Mouse (Mus musculus): Measurements from ENCODE around the gene Atxn1.

Atxn1 gene

DNA sequence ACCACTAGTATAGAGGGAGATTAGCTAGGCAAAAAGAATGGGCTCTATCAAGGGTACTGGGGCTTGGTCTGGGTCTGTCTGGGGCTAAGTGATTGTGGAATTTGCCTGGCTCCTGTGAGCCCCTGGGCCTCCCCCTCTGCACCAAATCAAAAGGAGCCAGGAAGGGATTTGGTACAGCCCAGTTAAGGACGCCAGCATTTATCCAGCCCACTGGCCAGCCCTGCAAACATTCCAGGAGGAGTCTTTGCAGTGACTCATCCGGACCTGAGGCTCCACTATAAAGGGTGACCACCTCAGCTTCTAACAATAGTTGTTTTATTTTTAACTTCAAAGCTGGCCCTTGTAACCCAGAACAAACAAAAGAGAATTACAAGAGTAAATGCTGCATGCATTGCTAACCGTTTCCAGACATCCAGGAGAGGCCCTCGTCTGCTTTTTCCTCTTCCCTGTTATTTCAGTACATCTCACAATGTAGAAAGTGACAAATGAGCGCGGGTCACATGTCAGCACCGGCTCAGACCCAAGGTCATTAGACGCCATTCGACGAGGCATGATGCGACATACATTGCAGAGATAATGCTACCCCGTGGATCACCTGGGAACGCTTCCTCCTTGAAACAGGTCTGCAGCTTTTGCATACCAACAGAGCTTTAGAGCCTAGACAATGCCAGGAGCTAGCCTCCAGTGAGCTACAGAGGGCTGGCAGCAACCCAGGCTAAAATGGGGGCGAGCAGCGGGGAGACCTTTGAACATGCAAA is 144.2 kb downstream of the Atxn1 start:
- no peak for DNase-seq

DNA sequence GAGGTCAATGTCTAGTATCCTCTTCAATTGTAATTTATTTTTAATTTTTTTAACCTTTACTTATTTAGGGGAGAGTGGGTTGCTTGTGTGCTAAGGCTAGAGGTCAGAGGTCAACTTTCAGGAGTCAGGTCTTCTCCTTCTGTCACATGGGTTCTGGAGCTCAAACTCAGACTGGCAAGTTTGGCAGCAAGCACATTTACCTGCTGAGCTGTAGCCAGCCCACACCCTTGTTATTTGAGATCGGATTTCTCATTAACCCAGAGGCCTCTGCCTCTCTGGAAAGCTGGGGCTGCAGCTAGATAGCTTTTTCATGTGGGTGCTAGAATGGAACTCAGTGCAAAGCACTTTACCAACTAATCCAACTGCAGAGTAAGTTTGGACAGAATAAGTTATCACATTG is 148.1 kb downstream of the Atxn1 start:
- DNase-seq, result no peak

DNA sequence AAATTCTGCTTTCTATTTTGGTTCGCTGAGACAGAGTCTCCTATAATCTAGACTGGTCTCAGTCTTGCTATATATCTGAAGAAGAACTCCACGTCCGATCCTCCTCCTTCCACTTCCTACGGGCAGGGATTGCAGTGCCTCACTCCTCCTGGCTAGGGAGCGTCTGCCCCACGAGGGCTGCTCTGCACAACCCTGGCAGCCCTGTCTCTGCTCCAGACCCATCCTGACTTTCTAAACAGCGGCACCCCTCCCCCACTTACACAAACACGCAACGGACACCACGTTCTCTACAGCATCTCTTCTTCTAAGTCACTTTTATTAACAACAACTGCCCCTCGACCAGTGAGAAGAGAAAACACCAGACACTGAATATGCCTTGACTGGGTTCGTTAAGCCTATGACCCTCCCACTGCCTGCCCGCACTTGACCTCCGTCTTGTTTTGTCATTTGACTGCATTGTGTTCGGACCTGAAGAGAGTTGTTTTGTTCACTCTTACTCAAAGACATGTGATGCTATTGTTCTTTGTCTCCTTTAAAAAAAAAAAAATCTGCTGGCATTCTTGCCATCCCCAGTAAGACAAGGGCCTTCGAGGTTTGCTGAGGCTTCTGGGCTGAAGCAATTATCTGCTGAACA is 154.9 kb downstream of the Atxn1 start:
- DNase-seq, result no peak

DNA sequence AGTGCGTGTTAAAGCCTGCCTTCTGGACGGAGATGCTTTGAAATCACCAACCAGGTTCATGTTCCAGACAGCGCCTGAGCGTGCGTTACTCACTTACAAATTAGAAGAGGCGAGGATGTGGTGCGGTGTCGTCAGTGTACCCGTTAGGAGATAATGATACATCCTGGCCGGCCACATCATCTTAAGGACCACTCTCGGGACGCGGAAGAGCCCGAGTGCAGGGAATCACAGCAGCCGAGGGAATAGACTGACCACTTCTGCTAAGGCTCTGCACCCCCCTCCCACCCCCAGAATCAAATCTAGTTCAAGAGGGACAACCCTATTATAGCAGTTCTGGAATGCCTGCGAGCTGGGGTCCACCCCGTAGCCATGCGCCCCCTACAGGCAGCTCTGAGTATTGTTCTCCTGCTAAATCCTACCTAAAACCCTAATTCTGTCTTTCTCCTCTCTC is 157.2 kb downstream of the Atxn1 start:
- peak; percentile 68 for DNase-seq

DNA sequence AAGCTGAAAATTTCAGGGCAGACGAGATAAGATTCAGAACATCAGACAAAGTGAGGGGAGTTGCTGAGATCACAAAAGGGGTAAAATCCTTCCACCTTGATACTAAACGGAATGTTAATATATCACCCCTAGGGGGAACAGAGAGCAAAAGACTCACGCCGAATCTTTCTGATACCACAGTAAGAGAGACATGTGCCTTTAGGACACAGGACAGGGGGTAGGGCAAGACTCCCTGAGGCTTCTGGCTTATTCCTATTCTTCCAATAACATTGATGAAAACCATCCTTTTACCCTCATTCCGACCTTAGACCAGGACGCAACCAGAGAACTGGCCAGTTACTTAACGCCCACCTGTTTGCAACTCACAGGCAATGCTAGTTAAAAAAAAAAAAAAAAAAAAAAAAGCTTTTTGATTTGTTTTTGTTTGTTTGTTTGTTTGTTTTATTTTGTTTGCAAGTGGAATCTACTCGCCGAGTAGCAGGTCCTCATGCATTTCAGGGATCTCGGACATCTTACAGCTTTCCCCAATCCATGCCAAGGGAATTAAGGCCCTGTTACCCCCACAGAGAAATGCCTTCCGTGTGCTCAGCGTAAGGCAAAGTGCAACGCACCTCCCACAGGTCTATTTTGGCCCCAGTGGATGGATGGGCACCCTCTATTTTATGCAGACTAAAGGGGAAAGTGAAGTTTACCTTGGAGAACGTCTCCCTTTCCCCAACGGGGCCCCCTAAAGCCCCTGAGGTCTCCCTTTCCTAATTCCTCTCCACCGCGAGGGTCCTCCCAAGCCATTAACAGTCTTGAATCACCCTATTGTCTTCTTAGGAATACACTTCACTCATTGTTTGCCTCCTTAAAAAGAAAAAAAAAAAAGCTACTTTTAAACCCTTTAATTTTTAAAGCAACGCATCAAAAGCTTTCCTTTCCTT is 157.9 kb downstream of the Atxn1 start:
- no peak for DNase-seq

DNA sequence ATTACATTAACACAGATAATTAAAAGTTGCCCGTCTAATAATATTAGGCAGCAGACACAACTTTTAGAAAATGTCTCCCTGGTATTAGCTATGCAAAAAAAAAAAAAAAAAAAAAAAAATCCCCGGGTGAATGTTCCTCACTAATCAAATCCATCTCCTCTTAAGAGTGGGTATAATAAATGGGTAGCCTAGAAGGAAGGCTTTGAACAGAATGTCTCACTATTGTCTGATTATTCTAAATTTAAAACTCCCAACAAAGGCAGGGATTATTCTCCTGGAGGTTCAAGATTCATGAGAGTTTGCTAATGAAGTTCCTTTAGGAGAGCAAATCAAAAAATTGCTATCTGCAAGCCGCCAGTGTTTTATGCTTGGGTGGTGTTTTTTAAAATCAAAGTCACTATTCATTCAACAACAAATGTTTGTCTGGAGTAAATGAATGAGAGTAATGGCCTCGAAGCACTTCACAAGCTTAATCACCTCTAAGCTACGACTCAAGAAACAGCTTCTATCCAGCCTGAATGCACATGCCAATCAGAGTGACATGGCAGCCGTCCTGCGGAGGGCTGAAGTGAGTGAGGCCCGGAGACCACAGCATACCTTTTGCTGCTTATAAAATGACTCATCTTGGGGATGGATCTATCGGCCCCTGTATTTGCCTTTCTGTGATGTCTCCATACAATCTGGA is 158.8 kb downstream of the Atxn1 start:
- no peak for DNase-seq

DNA sequence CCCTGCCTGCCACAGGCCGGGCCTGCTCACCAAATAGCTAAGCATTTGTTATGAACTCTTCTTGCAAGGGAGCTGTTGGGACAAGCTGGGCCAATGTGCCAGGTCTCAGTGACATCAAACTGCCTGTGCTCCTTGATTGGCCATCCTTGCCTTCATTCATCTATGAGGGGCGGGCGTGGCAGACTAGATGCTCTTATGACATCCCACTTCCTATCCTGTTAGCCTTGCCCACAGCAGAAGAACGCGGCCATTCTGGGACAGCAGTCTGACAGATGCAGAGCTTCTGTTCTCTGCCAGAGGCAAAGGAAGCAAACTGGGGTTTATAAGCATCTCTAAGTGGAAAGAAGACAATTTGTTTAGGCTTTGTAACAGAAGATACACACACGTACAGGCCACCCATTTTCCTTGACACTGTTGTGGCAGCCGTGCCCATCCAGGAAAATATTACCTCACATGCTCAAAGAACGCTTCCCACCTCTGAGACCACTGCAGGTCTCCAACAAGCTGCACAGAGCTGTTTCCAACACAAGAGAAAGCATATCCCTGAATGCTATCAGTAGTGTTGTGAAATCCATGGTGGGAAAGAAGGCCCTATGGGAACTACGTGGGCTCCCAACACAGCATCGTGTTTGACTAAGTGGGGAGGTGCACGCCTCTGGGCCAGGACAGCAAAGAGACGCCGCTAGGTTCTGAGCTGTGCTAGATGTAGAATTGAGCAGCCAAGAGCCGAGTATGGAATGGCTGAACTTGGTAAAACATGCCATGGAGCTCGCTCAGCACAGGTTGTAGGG is 162.0 kb downstream of the Atxn1 start:
- peak; percentile 29 for DNase-seq

DNA sequence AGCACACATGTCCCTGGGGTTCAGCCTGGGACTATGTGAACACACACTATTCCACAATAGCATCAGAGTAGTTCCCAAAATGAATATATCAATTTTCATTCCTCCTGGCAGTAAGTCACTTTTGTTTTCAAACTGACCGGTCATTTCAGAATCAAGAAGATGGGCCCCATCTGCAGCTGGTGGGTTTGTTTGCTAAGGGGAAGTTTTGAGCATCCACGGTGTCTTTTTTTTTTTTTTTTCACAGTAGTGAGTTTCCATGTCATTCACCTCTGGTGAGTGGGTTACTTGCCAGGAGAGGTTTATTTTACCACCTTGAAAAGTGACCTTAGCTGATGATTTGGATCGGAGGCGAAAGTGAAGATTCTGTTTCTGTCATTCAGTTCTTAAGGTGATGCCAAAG is 166.6 kb downstream of the Atxn1 start:
- DNase-seq, result no peak

DNA sequence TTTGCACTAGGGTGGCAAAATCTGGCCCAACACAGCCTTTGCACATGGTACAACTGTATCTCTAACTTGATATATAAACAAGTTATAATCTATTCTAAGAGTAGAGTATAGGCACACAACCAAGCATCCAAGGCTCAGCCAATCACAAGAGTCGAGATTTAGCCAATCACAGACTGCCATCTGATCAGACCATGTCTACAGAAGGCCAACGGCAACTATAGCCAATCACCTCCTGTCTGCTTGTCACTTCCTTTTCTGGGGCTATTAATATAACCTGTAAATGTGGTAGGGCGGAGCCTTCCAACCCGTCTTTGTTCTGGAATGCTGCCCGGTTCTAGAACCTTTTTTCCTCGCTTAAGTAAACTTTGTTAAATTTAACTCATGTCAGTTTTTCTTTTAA is 167.1 kb downstream of the Atxn1 start:
- no peak for DNase-seq

DNA sequence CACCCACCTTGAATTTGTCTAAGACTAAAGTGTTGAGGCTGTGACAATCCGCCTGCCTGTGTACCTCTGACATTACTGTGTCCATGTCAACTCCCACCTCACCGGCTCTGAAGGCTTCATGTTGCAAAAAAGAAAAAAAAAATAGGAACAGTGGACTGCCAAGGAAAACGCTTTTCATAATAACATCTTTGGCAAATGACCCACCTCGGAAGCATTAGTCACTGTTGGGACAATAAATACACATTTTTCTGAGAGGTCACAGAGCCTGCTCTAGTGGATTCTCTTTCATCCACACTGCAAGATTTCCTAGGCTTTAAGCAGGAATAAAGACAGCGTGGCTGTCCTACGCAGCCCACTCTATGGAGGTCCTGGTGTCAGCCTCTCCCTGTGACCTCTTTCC is 168.5 kb downstream of the Atxn1 start:
- no peak for DNase-seq

DNA sequence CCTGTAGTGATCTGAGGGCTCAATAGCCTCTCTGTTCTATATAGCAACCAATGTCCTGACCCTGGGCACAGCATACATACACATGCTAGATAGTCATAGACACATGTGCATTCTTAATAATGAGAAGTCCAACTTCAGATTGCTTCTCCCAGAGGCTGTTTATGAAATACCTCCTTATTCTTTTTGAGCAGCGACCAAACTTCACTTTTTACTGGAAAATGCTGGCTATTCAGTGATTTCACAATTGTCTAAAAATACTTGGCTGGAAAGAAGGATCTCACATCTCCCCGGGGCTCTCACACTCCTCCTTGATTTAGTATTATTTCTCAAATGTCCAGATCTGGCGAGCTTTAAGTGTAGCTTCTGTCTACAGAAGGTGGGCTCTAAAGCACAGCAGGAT is 171.0 kb downstream of the Atxn1 start:
- no peak for DNase-seq

DNA sequence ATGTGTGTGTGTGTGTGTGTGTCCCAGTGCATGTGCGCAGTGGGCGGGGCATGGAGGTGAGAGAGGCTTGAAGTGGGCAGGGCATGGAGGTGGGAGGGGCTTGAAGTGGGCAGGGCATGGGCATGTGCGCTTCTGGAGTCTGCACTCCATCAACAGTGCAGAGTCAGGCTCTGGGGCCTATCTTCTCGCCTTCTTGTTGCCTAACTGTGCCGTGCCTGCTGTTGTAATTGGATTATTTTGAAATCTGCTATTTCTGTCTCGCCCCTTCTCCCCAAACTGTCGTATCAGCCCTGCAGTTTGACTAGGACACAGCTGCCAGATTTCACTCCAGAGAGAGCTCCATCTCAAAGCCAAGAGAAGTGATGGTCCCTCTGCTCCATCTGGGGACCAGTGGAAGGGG is 178.4 kb downstream of the Atxn1 start:
- no peak for DNase-seq

DNA sequence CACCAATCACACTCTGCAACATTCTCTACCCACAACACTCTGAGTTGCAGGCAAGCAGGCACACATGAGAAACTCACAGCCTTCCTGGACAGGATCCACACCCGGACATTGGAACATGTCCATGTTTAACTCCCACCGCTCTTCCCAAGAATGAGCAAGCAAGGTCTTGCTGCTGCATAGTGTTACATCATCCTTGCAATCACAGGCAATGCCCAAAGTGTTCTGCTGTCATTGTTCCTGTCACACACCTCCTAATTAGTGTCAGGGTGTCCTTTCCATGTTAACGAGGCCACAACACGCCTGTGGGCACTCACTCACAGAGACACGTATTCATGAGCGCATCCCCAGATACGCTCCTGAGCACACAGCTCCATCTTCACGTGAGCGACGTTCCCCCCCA is 181.1 kb downstream of the Atxn1 start:
- DNase-seq, result peak; percentile 22

DNA sequence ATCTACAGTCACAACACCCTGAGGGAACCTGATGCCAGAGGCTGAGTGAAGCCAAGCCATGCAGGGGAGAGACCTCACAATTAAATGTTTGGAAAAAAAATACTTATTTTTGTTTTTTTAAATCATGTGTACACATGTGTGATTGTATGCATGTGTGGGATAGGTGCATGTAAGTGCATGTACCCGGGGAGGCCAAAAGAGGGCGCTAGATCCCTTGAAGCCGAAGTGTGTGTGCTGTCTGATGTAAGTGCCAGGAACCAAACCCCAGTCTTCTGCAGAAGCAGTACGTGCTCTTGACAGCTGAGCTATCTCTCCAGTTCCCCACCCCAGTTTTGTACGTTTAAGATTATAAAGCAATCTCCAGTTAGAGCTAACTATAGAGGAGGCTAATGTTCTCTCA is 186.1 kb downstream of the Atxn1 start:
- DNase-seq, result no peak

DNA sequence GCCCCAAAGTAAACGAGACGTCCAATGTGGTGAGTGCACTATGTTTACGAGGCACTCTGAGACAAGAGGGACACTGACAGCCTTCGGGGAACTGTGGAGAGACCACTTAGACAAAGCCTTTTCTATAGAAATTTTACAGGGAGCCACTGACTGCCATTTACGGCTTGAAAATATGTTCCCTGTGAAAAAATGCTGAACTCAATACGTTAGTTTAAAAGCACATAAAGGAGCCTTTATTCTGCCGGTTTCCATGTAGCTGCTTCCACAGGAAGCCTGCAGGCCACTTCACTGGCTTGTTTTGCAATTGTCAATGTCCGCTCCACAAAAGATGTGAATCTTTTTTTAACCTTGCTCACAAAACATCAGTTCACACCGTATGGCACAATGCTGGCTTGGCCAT is 186.6 kb downstream of the Atxn1 start:
- DNase-seq, result no peak

DNA sequence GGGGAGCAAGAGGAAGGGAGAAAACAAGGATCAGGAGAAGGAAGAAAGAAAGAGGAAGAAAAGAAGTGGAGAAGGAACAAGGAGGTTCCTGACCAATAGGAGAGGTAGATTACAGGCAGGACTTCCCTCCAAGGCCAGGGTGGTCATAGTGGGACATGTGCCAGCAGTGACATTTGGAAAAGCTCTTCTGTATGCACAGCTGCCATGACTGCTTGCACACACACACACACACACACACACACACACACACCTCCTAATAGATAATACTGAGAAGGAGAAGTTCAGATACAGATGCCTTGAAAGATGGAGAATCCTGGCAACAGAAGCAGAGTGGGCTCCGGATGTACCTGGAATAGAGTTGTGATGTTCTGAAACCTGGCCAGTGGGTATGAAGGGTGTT is 189.3 kb downstream of the Atxn1 start:
- DNase-seq, result no peak

DNA sequence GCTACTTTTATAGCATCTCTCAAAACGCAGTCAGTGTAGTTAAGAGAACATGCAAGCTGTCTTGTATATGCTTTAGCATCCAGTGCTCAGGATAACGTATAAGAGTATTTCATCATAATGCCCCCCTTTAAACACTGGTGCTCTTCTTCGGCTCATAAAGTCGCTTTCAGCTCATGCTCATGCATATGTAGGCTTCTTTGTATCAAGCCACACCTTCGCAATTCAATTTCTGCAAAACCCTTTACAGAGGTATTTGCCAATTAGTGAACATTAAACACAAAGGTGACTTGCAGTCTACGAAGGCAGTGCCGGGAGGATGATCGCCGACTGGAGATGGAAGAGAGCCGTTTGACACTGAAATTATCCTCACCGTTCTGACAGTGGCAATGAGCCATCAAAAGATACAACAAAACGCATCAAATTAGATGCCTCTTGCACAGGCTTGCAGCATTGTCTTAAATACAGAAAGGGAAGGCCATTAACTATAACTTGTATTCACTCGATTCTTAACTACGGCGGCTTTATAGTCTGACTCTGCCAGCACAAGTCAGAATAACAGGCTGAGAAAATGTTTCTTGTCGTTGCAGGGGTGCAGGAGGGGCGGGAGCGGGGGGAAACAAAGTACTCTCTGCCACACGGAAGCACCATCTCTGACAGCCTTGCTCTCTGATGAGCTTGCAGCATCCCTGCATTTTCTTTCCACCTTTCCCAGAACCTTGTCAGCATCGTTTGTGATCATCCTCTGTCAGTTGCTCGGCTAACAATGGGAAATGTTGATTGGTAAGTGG is 191.2 kb downstream of the Atxn1 start:
- DNase-seq, result no peak

DNA sequence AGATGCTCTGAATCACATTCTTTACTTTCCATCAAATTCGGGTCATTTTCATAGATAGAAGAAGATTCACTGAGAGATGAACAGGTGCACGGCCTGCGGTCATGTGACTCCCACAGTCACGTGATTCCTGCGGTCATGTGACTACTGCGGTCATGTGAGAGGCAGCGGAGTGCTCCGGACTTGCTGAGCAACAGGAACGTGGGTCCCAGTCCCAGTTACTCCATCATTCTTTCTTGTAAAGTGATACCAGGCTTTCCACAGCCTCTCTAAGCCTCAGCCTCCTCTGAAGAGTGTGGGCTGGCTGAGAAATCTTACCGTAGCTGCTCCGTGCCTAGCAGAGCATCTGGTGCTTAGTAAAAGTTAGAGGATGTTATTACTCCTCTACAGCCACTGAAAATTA is 195.1 kb downstream of the Atxn1 start:
- no peak for DNase-seq

DNA sequence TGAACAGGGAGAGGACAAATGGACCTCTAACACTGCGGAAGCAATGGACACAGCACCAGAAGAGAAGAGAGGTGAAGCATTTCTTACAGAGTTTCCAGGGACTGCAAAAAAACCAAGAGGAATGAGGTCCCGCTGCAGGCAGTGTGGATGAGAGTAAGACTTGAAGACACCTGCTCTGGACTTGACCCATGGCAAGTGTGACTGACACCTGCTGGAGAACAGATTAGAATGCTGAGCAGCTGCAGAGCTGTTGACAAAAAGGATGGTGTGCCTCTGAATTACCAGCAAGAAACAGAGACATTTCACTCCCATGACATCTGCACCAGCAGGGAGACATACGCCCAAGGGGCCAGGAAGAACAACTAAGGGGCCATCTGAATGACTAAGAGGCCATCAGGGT is 196.6 kb downstream of the Atxn1 start:
- no peak for DNase-seq

DNA sequence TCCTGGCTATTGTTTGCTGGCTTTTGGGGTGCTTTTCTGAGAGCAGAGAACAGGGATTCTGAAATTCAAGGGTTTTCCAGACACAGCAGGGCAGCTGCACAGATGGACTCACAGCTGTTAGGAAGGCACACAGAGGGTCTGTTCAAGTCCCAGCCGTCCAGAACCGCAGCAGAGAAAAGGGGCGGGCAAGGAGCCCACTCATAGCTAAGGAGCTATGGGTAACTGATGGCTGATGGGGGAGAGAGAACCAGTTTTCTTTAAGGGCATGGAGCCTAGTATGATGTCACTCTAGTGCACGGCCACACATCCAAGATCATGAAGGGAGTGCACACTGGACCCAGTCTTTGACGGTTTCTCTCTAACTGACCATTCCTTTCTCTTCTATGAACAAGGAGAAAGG is 200.5 kb downstream of the Atxn1 start:
- no peak for DNase-seq

DNA sequence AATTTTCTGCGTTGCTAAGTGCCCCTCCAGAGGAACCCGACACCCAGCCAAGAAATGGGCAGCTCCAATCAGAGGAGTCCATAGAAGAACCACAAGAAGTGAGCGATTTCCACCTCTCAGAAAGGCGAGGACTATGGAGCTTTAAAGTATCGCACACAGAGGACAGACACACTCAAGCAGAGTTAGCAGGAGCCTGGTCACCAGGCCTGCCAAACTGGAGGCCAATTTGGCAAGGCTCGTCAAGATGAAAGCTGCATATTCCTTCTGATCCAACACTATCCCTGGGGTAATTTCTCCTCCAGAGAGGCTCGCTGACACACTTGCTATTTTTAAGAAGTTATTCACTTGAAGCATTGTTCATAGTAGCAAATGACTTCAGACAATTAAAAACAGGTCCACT is 202.5 kb downstream of the Atxn1 start:
- peak; percentile 37 for DNase-seq

Data from lung, postnatal 14 days (tissue).